Mouse (Mus musculus) left cerebral cortex, postnatal 14 days (tissue): ENCODE results near the gene Kdm2b. TPM values are rescaled to one million over a fixed set of nuclear protein-coding genes. Genes with fewer than 3 reads are reported as not detected.

Source experiments
- DNase-seq, 2 experiments: peaks; one replicate each; pipeline ENCODE4 v3.0.0; 2021 to 2022; ENCODE audit warnings: low spot score in 2 of 2, mixed read lengths in 1 of 2
- intact Hi-C: fragments of 180-260 bp; cut with DNase I; formaldehyde crosslinking; loops from one replicate; pipeline ENCODE4 v1.15.1; 2025
- total RNA-seq, 2 experiments: library from RNA; stranded (reverse); gene quantifications; 2 replicates each; pipeline ENCODE4 v1.2.3; 2021

Kdm2b gene
- total RNA-seq, 2 experiments from 2014 or later: 29.1 to 31.1 TPM

- intact Hi-C loops: loop anchor here (5.0 kb wide), 1 partner anchor 58 kb away; no protein-coding TSS in a partner anchor
- no peak for DNase-seq
These were observed 165.6 kb downstream of the Kdm2b start for GRCm38 (mm10) chr5:122823976-122824375.

DNA sequence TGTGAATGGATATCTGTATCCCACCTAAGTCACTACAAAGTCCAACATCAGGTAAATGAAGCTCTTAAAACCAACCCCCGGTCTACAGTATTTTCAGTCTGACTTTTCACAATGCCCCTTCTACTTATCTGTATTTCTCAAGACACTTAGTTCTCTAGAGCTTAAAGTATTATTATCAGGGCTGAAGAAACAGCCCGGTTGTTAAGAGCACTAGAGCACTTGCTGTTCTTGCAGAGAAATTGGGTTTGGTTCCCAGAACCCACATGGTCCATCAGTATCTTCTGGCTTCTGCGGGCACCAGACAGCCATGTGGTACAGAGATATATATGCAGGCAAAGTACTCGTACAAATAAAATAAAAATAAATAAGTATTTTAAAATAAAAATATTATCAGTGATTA, 167.2 kb downstream of the Kdm2b start:
- DNase-seq: no peak
- intact Hi-C loops: loop anchor here (5.0 kb wide), 1 partner anchor 60 kb away; no protein-coding TSS in a partner anchor

GRCm38 (mm10) chr5:122821524-122821885, 168.1 kb downstream of the Kdm2b start:
- no peak for DNase-seq
- intact Hi-C loops: loop anchor here (5.0 kb wide), 1 partner anchor 61 kb away; no protein-coding TSS in a partner anchor

- intact Hi-C loops: loop anchor here (5.0 kb wide), 1 partner anchor 61 kb away; no protein-coding TSS in a partner anchor
- peak; percentile 90 to 96 for DNase-seq
These were observed 168.7 kb downstream of the Kdm2b start, which contains the start of gene Anapc5 for GRCm38 (mm10) chr5:122820777-122821523. Gene Anapc5, minus strand, starts transcription at chr5:122821339.

Other genes starting within 250 kb of the Kdm2b start
- 100 to 1,000 TPM; 214 to 248 TPM for gene Camkk2, start 210.4 kb downstream of the Kdm2b start, total RNA-seq
- gene Anapc5, start 168.5 kb downstream of the Kdm2b start, total RNA-seq: 100 to 1,000 TPM; 239 to 248 TPM
- gene Rnf34, start 139.8 kb downstream of the Kdm2b start, total RNA-seq: 10 to 100 TPM; 44.6 to 53.8 TPM
- gene Orai1, start 25.3 kb upstream of the Kdm2b start, total RNA-seq: 10 to 100 TPM in 1 of 2 experiments, 1 to 10 TPM in 1; 9.6 to 12.0 TPM
- not detected for gene Morn3, start 57.2 kb upstream of the Kdm2b start, total RNA-seq
- 10 to 100 TPM; 15.8 to 18.8 TPM for gene Tmem120b, start 78.6 kb upstream of the Kdm2b start, total RNA-seq
- 10 to 100 TPM; 54.3 to 56.3 TPM for gene Rhof, start 142.9 kb upstream of the Kdm2b start, total RNA-seq
- 10 to 100 TPM; 31.3 to 31.4 TPM for gene Setd1b, start 152.4 kb upstream of the Kdm2b start, total RNA-seq
- gene Psmd9, start 179.6 kb upstream of the Kdm2b start, total RNA-seq: 10 to 100 TPM; 29.2 to 29.7 TPM
- not detected for gene Hpd, start 192.9 kb upstream of the Kdm2b start, total RNA-seq